Mouse (Mus musculus) olfactory bulb, adult 2 months (tissue): ENCODE measurements at regions not wholly inside any gene's neighbourhood (a gene's known extent, or its start where the extent isn't known, plus 50 kb on each side); places are given as distances from the start of the nearest gene placed in this dataset.

Source experiments
- CTCF ChIP-seq: fragments of 200-500 bp; IDR thresholded peaks from 2 replicates; pipeline ENCODE4 v1.5.1; 2012; ENCODE audit warnings: low read depth, mild to moderate bottlenecking, low read length, moderate library complexity; ENCODE audit not compliant: insufficient read depth
- POLR2A ChIP-seq: fragments of 200-500 bp; IDR thresholded peaks from 2 replicates; pipeline ENCODE4 v1.6.1; 2012; ENCODE audit warnings: mild to moderate bottlenecking, low read depth, low read length, moderate library complexity; ENCODE audit not compliant: insufficient read depth

DNA sequence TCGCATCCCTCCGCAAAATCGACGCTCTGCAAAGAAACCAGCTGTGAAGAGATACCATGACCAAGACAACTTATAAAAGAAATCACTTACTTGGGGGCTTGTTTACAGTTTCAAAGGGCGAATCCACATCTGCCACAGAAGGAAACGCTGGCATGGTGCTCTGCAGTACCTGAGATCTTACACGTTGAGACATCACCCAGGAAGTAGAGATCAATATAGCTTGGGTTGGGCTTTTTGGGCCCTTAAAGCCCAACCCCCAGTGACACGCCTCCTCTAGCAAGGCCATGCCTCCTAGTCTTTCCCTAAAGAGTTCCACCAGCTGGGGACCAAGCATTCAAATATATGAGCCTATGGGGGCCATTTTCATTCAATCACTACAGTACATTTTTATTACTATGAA is 617.6 kb upstream of the Gm19410 start:
- TF ChIP-seq POLR2A (no peak), CTCF (no peak)
